Mouse (Mus musculus) kidney, embryonic 16.5 days (tissue): ENCODE results near the gene Arap1. TPM values are rescaled to one million over a fixed set of nuclear protein-coding genes. Genes with fewer than 3 reads are reported as not detected.

Source experiments
- polyA plus RNA-seq: library from polyadenylated mRNA; unstranded; fragments of >200 nt; fragmentation: Nextera tagmentation; extraction: Ambion mirVana; gene quantifications from 2 replicates; pipeline ENCODE4 v1.2.1, GENCODE M21; 2015

Arap1 gene
- polyA plus RNA-seq, 1 experiment from 2014 or later: 106 TPM

Other genes with a start within 250 kb of the Arap1 start
- 23.7 TPM in 2 replicates for gene Atg16l2, start 45.8 kb upstream of the Arap1 start, polyA plus RNA-seq
- gene Stard10, start 31.0 kb upstream of the Arap1 start, polyA plus RNA-seq: 57.7 and 66.8 TPM in 2 replicates
- gene Gm45837, start 62.8 kb downstream of the Arap1 start, polyA plus RNA-seq: 9.9 TPM in 1 of 2 replicates, not detected in the other
- 31.6 and 46.5 TPM in 2 replicates for gene Pde2a, start 73.6 kb downstream of the Arap1 start, polyA plus RNA-seq
- not detected in 2 replicates for gene Art2b, start 237.5 kb downstream of the Arap1 start, polyA plus RNA-seq